Mouse (Mus musculus) limb, embryonic 12.5 days (tissue): ENCODE data around the gene Phf21b. TPM values are rescaled to one million over a fixed set of nuclear protein-coding genes. Genes with fewer than 3 reads are reported as not detected.

Source experiments
- ATAC-seq: fragments of 200-750 bp; cut with Nextera tagmentation; 2 replicates; pipeline ENCODE4 v1.8.0; 2017; ENCODE audit warnings: low read depth, moderate TSS enrichment; ENCODE audit not compliant: insufficient number of reproducible peaks, insufficient read depth, low FRiP score, low TSS enrichment
- H3K27ac ChIP-seq: fragments of 300-500 bp; sonication (generic); 2 replicates; pipeline ENCODE4 v1.5.1; 2016; ENCODE audit warnings: mild to moderate bottlenecking, moderate library complexity
- H3K27me3 ChIP-seq: fragments of 300-500 bp; sonication (generic); 2 replicates; pipeline ENCODE4 v1.6.1; 2016; ENCODE audit warnings: mild to moderate bottlenecking, moderate library complexity
- H3K36me3 ChIP-seq: fragments of 300-500 bp; sonication (generic); 2 replicates; pipeline ENCODE4 v1.6.1; 2016; ENCODE audit warnings: mild to moderate bottlenecking, moderate library complexity
- H3K4me1 ChIP-seq: fragments of 300-500 bp; sonication (generic); replicated peaks from 2 replicates; pipeline ENCODE4 v1.6.1; 2016
- H3K4me2 ChIP-seq: fragments of 300-500 bp; sonication (generic); 2 replicates; pipeline ENCODE4 v1.6.1; 2016; ENCODE audit warnings: mild to moderate bottlenecking, moderate library complexity
- H3K4me3 ChIP-seq: fragments of 300-500 bp; sonication (generic); replicated peaks from 2 replicates; pipeline ENCODE4 v1.5.1; 2016; ENCODE audit warnings: mild to moderate bottlenecking
- H3K9ac ChIP-seq: fragments of 300-500 bp; sonication (generic); replicated peaks from 2 replicates; pipeline ENCODE4 v1.6.1; 2016; ENCODE audit warnings: mild to moderate bottlenecking, moderate library complexity
- H3K9me3 ChIP-seq: fragments of 300-500 bp; sonication (generic); 2 replicates; pipeline ENCODE4 v1.6.1; 2016; ENCODE audit warnings: mild to moderate bottlenecking, moderate library complexity
- WGBS: fragments of 180-500 bp; shearing (Covaris S2); methylation state at CpG from one replicate; pipeline ENCODE4 v1.1.7; 2016; 5-methylcytosine and 5-hydroxymethylcytosine counted together
- polyA plus RNA-seq: library from polyadenylated mRNA; unstranded; fragments of >200 nt; fragmentation: Nextera tagmentation; extraction: Ambion mirVana; gene quantifications from 2 replicates; pipeline ENCODE4 v1.2.1, GENCODE M21; 2016

The Phf21b gene
- polyA plus RNA-seq, 1 experiment from 2014 or later = 0.84 TPM

- Histone ChIP-seq H3K27ac (peak overlapping the region; percentile 76), H3K4me2 (peak overlapping the region; percentile 37), H3K4me1 (peaks cover 53% of the 10 kb centered on the region), H3K9me3 (no peaks in the 10 kb centered on the region), H3K27me3 (no peaks in the 10 kb centered on the region), H3K9ac (no peak overlapping the region), H3K4me3 (no peak overlapping the region), H3K36me3 (no peaks in the 10 kb centered on the region)
- no peak for ATAC-seq
- WGBS = 56% methylated on average over 10 of the region's 10 CpGs
These were observed 12.8 kb downstream of the Phf21b start for GRCm38 (mm10) chr15:84843034-84843433.

GRCm38 (mm10) chr15:84841925-84842821, 13.7 kb downstream of the Phf21b start:
- H3K4me2 ChIP-seq = peak overlapping the region; percentile 37
- no peak overlapping the region for H3K4me3 ChIP-seq
- peak; percentile 74 for ATAC-seq

GRCm38 (mm10) chr15:84840560-84840959, 15.3 kb downstream of the Phf21b start:
- Histone ChIP-seq H3K4me3 (no peak overlapping the region), H3K36me3 (no peaks in the 10 kb centered on the region), H3K27ac (no peak overlapping the region), H3K4me1 (peaks cover 45% of the 10 kb centered on the region), H3K4me2 (no peak overlapping the region), H3K27me3 (no peaks in the 10 kb centered on the region), H3K9ac (no peak overlapping the region), H3K9me3 (no peaks in the 10 kb centered on the region)
- 63% methylated on average over 3 of the region's 3 CpGs for WGBS
- ATAC-seq = no peak

More at GRCm38 (mm10) chr15:84841925-84842821, 13.7 kb downstream of the Phf21b start:
- Histone ChIP-seq H3K9me3 (no peaks in the 10 kb centered on the region), H3K9ac (no peak overlapping the region), H3K4me1 (peaks cover 45% of the 10 kb centered on the region), H3K36me3 (no peaks in the 10 kb centered on the region), H3K27ac (peak overlapping the region; percentile 76), H3K27me3 (no peaks in the 10 kb centered on the region)
- WGBS = 19% methylated on average over 19 of the region's 19 CpGs

- Histone ChIP-seq H3K4me2 (no peak overlapping the region), H3K36me3 (no peaks in the 10 kb centered on the region), H3K27ac (no peak overlapping the region), H3K27me3 (no peaks in the 10 kb centered on the region), H3K4me1 (peaks cover 40% of the 10 kb centered on the region), H3K4me3 (no peak overlapping the region), H3K9me3 (no peaks in the 10 kb centered on the region), H3K9ac (0 out of 2 replicates have a peak overlapping the region, but pooled peaks have one; percentile 24)
- WGBS = 71% methylated on average over 3 of the region's 3 CpGs
- no peak for ATAC-seq
These were observed 16.3 kb downstream of the Phf21b start for GRCm38 (mm10) chr15:84839521-84839920.

- Histone ChIP-seq H3K4me1 (peaks cover 28% of the 10 kb centered on the region), H3K27me3 (no peaks in the 10 kb centered on the region), H3K9ac (no peak overlapping the region), H3K4me3 (no peak overlapping the region), H3K36me3 (no peaks in the 10 kb centered on the region), H3K4me2 (no peak overlapping the region), H3K9me3 (no peaks in the 10 kb centered on the region), H3K27ac (no peak overlapping the region)
- 89% methylated on average over 6 of the region's 6 CpGs for WGBS
- ATAC-seq = no peak
These were observed 18.0 kb downstream of the Phf21b start for GRCm38 (mm10) chr15:84837896-84838295.

GRCm38 (mm10) chr15:84829416-84829815, 26.4 kb downstream of the Phf21b start:
- no peak overlapping the region for H3K4me2 ChIP-seq
- H3K4me3 ChIP-seq = no peak overlapping the region
- peak; percentile 80 for ATAC-seq
- H3K4me1 ChIP-seq = peaks cover 9% of the 10 kb centered on the region; the same call in 1 of the 2 replicates
- WGBS = 3% methylated on average over 15 of the region's 15 CpGs
- H3K36me3 ChIP-seq = no peaks in the 10 kb centered on the region
- no peak overlapping the region for H3K9ac ChIP-seq
- H3K9me3 ChIP-seq = no peaks in the 10 kb centered on the region
- no peaks in the 10 kb centered on the region for H3K27me3 ChIP-seq
- H3K27ac ChIP-seq = no peak overlapping the region

GRCm38 (mm10) chr15:84828603-84829002, 27.2 kb downstream of the Phf21b start:
- 92% methylated on average over 12 of the region's 12 CpGs for WGBS
- no peak for ATAC-seq
- Histone ChIP-seq H3K4me1 (peaks cover 9% of the 10 kb centered on the region; the same call in 1 of the 2 replicates), H3K36me3 (no peaks in the 10 kb centered on the region), H3K4me2 (no peak overlapping the region), H3K9ac (no peak overlapping the region), H3K27me3 (no peaks in the 10 kb centered on the region), H3K9me3 (no peaks in the 10 kb centered on the region), H3K27ac (no peak overlapping the region), H3K4me3 (no peak overlapping the region)

GRCm38 (mm10) chr15:84823086-84823485, 32.8 kb downstream of the Phf21b start:
- H3K36me3 ChIP-seq = no peaks in the 10 kb centered on the region
- no peak overlapping the region for H3K4me2 ChIP-seq
- no peak overlapping the region for H3K9ac ChIP-seq
- H3K27ac ChIP-seq = no peak overlapping the region
- WGBS = 93% methylated on average over 4 of the region's 4 CpGs
- H3K4me3 ChIP-seq = no peak overlapping the region
- 0 out of 2 replicates have a peak, but pooled peaks cover 3% of the 10 kb centered on the region for H3K9me3 ChIP-seq
- no peak for ATAC-seq
- no peaks in the 10 kb centered on the region for H3K4me1 ChIP-seq
- H3K27me3 ChIP-seq = no peaks in the 10 kb centered on the region

- no peak overlapping the region for H3K4me2 ChIP-seq
- no peaks in the 10 kb centered on the region for H3K4me1 ChIP-seq
- ATAC-seq = no peak
- 92% methylated on average over 4 of the region's 4 CpGs for WGBS
- 0 out of 2 replicates have a peak, but pooled peaks cover 3% of the 10 kb centered on the region for H3K9me3 ChIP-seq
- H3K4me3 ChIP-seq = no peak overlapping the region
- H3K27ac ChIP-seq = no peak overlapping the region
- H3K27me3 ChIP-seq = no peaks in the 10 kb centered on the region
- H3K9ac ChIP-seq = no peak overlapping the region
- no peaks in the 10 kb centered on the region for H3K36me3 ChIP-seq
These were observed 35.0 kb downstream of the Phf21b start for GRCm38 (mm10) chr15:84820811-84821210.

- H3K4me2 ChIP-seq = no peak overlapping the region
- H3K4me1 ChIP-seq = no peaks in the 10 kb centered on the region; the same call in 1 of the 2 replicates
- no peak overlapping the region for H3K9ac ChIP-seq
- 0 out of 2 replicates have a peak, but pooled peaks cover 3% of the 10 kb centered on the region for H3K9me3 ChIP-seq
- H3K27me3 ChIP-seq = no peaks in the 10 kb centered on the region
- no peak overlapping the region for H3K27ac ChIP-seq
- H3K36me3 ChIP-seq = no peaks in the 10 kb centered on the region
- ATAC-seq = no peak
- H3K4me3 ChIP-seq = no peak overlapping the region
- WGBS = 89% methylated on average over 11 of the region's 11 CpGs
These were observed 37.6 kb downstream of the Phf21b start for GRCm38 (mm10) chr15:84818284-84818683.

- H3K9me3 ChIP-seq = 0 out of 2 replicates have a peak, but pooled peaks cover 1% of the 10 kb centered on the region
These were observed 38.3 kb downstream of the Phf21b start for GRCm38 (mm10) chr15:84817589-84817988.

More at GRCm38 (mm10) chr15:84817589-84817988, 38.3 kb downstream of the Phf21b start:
- Histone ChIP-seq H3K27me3 (no peaks in the 10 kb centered on the region), H3K4me2 (no peak overlapping the region), H3K9ac (no peak overlapping the region), H3K4me3 (no peak overlapping the region), H3K27ac (no peak overlapping the region), H3K4me1 (no peaks in the 10 kb centered on the region; the same call in 1 of the 2 replicates), H3K36me3 (no peaks in the 10 kb centered on the region)
- no peak for ATAC-seq
- 73% methylated on average over 3 of the region's 3 CpGs for WGBS
